Mouse (Mus musculus): ENCODE measurements at regions not wholly inside any gene's neighbourhood (a gene's known extent, or its start where the extent isn't known, plus 50 kb on each side); places are given as distances from the start of the nearest gene placed in this dataset.

DNA sequence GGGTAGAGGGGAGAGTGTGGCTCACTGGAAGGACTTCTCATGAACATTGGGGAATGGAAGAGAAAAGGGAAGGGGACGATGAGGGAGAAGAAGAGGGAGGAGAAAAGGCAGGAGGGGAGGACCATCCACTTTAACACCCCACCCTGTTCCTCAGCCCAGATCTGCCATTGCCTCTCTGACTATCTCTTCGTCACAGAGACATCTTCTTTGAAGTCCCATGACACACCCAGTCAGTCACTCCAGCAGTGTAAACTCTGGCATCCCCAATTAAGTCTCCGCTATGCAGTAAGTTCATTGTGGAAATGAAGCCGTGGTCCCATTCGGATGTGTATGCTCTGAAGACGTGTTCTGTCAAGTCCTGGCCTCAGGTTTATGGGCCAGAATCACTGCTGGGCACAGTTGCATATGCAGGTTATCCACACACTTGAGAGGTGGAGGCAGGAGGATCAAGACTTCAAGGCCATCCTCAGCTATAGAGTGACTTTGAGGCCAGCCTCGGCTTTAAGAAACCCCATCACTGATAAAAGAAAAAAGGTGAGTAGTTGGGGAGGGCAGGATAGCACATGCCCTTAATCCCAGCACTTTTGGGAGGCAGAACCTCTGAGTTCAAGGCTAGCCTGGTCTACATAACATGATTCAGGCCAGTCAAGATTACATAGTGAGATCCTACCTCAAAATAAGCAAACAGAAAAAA lies 141.0 kb upstream of the Med13l start:
- no peak overlapping the region for H3K4me3 ChIP-seq (ENCODE audit: insufficient read depth, low read length)
- H3K4me1 ChIP-seq (ENCODE audit: control insufficient read depth, insufficient read depth, low read length): no peaks in the 10 kb centered on the region
- no peak for TF ChIP-seq POLR2A (IDR thresholded peaks at IDR 0.05; ENCODE audit: low read depth, low read length)
- TF ChIP-seq CTCF (IDR thresholded peaks at IDR 0.05; ENCODE audit: borderline replicate concordance, insufficient read depth, low read length): no peak
- H3K27ac ChIP-seq (ENCODE audit: insufficient read depth, low read length): no peak overlapping the region

DNA sequence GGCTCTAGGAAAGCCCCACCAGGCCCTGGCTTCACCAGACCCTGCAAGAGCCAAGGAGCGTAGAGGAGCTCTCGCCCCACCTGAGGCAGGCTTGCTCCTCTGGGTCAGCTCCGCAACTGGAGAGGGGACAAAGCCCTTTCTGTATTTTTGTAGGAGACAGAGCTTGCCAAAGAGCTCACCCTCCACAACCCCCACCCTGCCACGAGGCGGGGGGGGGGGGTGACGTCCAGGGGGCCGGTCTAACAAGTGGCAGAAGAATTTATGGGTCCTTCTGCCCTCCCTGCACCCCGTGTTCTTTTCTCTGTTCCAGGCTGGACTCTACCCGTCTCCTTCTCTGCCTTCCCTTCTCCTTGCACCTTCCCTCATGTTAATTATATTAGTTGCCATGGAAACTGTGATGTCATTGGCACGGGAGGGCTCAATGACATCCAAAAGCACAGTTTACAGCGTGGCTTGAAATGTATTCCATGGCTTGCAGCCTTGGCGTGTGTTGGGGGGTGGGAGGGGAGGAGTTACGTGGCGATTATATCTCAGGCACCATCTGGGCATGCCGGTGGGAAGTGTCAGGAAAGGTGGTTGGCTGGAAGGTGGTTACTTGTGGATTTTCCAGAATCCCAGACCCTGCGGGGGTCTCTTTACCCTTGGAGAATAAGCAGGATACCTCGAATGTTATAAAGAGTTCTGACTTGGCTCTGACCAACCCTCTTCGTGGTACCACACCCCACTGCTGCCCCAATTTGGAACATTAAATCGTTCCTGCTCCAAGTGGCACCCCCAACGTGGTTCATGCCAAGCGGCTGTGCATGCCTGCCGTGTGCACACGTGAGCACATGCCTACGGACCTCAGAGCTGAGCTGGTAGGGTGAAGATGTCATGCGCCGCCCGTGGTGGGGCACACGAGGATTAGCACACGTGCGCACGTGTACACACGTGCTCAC lies 138.3 kb upstream of the Med13l start:
- Histone ChIP-seq H3K4me1 (ENCODE audit: control insufficient read depth, insufficient read depth, low read length) (no peaks in the 10 kb centered on the region), H3K27ac (ENCODE audit: insufficient read depth, low read length) (no peak overlapping the region), H3K4me3 (ENCODE audit: insufficient read depth, low read length) (no peak overlapping the region)
- TF ChIP-seq CTCF (IDR thresholded peaks at IDR 0.05; ENCODE audit: borderline replicate concordance, insufficient read depth, low read length) (no peak), POLR2A (IDR thresholded peaks at IDR 0.05; ENCODE audit: low read depth, low read length) (no peak)

DNA sequence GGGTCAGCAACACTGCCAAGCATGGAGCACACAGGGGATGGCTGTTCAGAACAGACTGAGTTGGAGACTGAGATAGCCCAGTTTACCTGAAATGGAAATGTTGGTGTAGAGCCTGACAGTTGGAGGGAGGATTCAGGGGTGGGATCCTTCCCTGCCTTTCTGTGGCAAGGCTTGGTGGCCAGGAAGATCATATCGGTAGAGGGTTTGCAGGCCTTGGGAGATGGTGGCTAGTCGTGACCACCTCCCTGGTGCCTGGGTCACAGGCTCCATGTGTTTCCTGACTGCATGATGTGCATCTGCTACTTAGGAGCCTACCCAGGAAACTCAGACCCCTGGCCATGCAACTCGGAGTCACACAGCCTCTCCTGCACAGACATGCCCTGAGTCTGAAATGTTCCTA lies 136.3 kb upstream of the Med13l start:
- no peaks in the 10 kb centered on the region for H3K4me1 ChIP-seq (ENCODE audit: control insufficient read depth, insufficient read depth, low read length)
- TF ChIP-seq POLR2A (IDR thresholded peaks at IDR 0.05; ENCODE audit: low read depth, low read length): no peak
- no peak for TF ChIP-seq CTCF (IDR thresholded peaks at IDR 0.05; ENCODE audit: borderline replicate concordance, insufficient read depth, low read length)
- no peak overlapping the region for H3K4me3 ChIP-seq (ENCODE audit: insufficient read depth, low read length)
- no peak overlapping the region for H3K27ac ChIP-seq (ENCODE audit: insufficient read depth, low read length)

DNA sequence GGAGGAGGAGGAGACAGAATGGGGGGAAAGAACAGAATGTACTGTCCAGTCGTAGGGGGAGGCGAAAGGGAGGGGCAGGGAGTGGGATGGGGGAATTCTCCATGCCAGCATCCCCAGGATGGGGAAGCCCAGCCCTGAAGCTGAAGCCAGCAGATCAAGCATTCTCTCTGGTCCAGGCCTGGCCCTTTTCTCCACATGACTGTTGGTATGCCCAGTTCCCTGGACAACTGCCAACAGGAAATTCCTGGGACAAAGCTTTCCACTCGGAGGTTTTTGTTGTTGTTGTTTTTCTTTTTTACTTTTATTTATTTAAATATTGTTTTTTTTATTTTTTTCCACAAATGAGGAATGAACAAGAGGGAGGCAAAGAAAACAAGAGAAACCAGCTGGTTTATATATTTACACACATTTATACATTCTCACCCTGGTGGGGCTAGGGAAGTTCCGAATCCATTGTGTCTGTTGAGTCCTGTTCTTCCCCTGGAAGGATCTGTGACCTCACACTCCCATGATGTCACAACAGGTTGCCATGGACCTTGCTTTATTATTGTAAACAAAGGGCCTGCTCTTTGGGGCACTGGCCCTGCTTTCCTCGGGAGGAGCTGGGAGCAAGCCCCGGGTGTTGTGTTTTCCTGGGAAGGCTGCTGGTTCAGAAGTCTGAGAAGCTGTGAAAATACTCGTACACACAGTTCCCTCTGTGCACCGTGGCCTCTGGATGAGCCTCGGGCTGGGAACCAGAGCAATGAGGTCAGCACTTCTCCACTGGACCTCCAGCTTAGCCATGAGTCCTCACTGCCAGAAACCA lies 135.5 kb upstream of the Med13l start:
- TF ChIP-seq CTCF (IDR thresholded peaks at IDR 0.05; ENCODE audit: borderline replicate concordance, insufficient read depth, low read length): no peak
- no peak for TF ChIP-seq POLR2A (IDR thresholded peaks at IDR 0.05; ENCODE audit: low read depth, low read length)
- Histone ChIP-seq H3K27ac (ENCODE audit: insufficient read depth, low read length) (peak overlapping the region; percentile 22; the same call in 1 of the 2 replicates), H3K4me3 (ENCODE audit: insufficient read depth, low read length) (no peak overlapping the region), H3K4me1 (ENCODE audit: control insufficient read depth, insufficient read depth, low read length) (no peaks in the 10 kb centered on the region)

DNA sequence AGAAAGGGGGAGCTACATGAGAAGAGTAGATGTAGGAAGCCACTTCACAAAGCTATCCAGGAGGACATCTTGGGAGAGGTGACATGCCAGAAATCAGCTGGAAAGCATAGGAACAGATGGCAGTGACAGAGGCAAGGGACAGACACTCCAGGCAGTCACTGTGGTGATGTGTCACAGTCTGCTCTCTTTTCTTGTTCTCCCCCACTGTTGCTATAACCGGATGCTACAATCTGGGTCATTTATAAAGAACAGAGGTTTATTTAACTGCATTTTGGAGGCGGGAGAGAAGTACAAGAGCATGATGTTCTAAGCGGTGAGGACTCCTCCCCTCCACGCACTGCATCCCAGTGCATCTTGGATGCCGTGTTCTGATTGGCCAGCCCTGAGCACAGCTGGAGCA lies 133.8 kb upstream of the Med13l start:
- Histone ChIP-seq H3K4me3 (ENCODE audit: insufficient read depth, low read length) (no peak overlapping the region), H3K27ac (ENCODE audit: insufficient read depth, low read length) (no peak overlapping the region), H3K4me1 (ENCODE audit: control insufficient read depth, insufficient read depth, low read length) (no peaks in the 10 kb centered on the region)
- TF ChIP-seq POLR2A (IDR thresholded peaks at IDR 0.05; ENCODE audit: low read depth, low read length) (no peak), CTCF (IDR thresholded peaks at IDR 0.05; ENCODE audit: borderline replicate concordance, insufficient read depth, low read length) (no peak)

DNA sequence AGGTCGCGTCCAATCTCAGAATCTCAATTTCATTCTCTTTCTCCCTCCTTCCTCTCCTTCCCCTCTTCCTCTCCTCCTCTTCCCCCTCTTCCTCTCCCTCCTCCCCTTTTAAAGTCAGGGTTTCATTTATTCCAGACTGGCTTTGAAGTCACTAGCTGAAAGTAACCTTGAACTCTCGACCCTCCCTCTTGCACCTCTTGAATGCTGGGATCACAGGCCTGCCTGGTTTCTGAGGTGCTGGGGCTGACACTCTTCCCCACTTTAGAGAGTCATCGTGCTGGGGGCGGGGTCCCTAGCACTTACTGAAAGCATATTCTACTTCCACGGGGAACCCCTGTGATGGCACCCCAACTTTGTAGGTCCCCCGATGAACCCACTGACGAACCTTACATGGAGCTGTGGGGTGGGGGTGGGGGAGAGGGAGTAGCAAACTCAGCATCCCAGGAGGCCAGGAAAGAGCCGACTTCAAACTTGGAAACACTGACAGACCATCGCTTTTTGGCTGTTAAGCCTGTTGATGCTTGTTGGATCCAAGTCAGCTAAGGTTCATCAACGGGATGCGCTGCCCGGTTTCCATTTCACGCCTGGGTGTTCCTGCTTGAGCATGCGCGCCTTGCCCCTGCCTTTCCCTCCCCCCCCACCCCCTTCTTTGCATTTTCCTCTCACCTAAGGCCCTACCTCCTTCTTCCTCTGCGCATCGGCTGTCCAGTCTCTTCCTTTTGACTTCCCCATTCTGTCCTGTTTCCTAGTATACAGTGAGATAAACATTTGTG lies 132.0 kb upstream of the Med13l start:
- TF ChIP-seq CTCF (IDR thresholded peaks at IDR 0.05; ENCODE audit: borderline replicate concordance, insufficient read depth, low read length) (no peak), POLR2A (IDR thresholded peaks at IDR 0.05; ENCODE audit: low read depth, low read length) (no peak)

DNA sequence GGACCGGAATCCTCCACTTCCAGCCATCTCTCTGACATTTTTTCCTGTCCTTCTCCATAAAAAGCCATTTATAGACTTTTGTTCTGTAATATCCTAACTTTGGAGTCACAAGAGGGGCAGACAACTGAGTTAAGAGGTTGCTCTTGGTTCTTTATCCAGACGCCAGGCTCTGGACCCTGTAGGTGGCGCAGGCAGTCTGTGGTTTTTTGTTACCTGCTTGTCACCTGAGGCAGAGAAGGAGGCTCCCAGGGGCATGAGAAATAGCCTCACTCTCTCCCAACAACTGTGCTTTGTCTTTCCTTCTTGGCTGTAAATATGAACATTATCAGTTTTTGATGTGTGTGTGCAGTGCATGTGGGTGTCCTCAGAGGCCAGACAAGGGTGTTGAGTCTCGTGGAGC lies 126.9 kb upstream of the Med13l start:
- Histone ChIP-seq H3K27ac (ENCODE audit: insufficient read depth, low read length) (no peak overlapping the region), H3K4me3 (ENCODE audit: insufficient read depth, low read length) (no peak overlapping the region), H3K4me1 (ENCODE audit: control insufficient read depth, insufficient read depth, low read length) (peaks cover 7% of the 10 kb centered on the region; the same call in 1 of the 2 replicates)
- TF ChIP-seq POLR2A (IDR thresholded peaks at IDR 0.05; ENCODE audit: low read depth, low read length) (no peak), CTCF (IDR thresholded peaks at IDR 0.05; ENCODE audit: borderline replicate concordance, insufficient read depth, low read length) (no peak)

More for the DNA sequence above, 132.0 kb upstream of the Med13l start:
- H3K4me1 ChIP-seq (ENCODE audit: control insufficient read depth, insufficient read depth, low read length): no peaks in the 10 kb centered on the region
- H3K4me3 ChIP-seq (ENCODE audit: insufficient read depth, low read length): no peak overlapping the region
- no peak overlapping the region for H3K27ac ChIP-seq (ENCODE audit: insufficient read depth, low read length)

DNA sequence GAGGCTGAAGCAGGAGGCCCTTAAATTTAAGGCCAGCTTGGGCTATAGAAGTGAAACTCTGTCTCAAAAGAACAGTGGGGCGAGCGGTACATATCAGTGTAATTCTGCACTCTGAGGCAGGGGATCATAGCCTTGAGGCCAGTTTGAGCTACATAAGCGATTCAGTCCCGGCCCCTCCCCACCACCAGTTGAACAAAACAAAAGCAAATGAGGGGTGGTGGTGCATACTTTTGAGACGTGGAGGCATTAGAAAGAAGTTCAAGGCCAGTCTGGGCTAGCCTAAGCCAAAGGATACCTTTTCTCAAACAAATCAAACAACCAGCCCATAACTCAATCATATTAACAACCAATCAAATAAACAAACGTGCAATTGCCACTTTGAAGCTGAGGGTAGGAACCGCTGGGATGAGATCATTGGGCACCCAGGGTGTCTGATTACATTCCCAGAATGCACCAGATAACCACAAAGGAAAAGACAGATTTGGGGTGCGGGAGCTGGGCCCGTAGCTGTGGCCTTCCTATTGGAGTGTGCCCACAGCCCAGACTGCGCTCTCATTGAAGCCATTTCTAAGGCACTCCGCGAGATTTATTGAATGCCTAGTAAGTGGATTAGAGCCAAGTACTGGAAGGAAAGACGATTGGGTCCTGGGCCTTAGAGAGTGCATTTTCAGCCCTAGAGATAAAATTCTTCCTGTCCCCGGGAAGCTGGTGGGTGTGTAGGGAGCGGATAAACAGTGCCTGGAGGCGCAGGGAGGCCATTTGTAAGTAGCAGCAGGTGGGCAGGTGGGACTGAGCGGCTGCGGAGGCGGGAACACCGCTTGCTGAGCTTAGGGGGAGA lies 125.5 kb upstream of the Med13l start:
- Histone ChIP-seq H3K4me3 (ENCODE audit: insufficient read depth, low read length) (no peak overlapping the region), H3K27ac (ENCODE audit: insufficient read depth, low read length) (no peak overlapping the region), H3K4me1 (ENCODE audit: control insufficient read depth, insufficient read depth, low read length) (peaks cover 7% of the 10 kb centered on the region; the same call in 1 of the 2 replicates)
- no peak for TF ChIP-seq POLR2A (IDR thresholded peaks at IDR 0.05; ENCODE audit: low read depth, low read length)
- no peak for TF ChIP-seq CTCF (IDR thresholded peaks at IDR 0.05; ENCODE audit: borderline replicate concordance, insufficient read depth, low read length)
